Mouse (Mus musculus) intestine, postnatal 0 days (tissue): ENCODE measurements around the gene Selenbp1. TPM values are rescaled to one million over a fixed set of nuclear protein-coding genes. Genes with fewer than 3 reads are reported as not detected.

Experiments
- ATAC-seq: fragments of 200-750 bp; cut with Nextera tagmentation; 2 replicates; pipeline ENCODE4 v1.8.0; 2017; ENCODE audit warnings: mild to moderate bottlenecking, moderate TSS enrichment, moderate library complexity
- H3K27ac ChIP-seq: fragments of 300-500 bp; sonication (generic); 2 replicates; pipeline ENCODE4 v1.5.1; 2014; ENCODE audit warnings: mild to moderate bottlenecking, low read depth, low read length, moderate library complexity
- H3K27me3 ChIP-seq: fragments of 300-500 bp; sonication (generic); replicated peaks from 2 replicates; pipeline ENCODE4 v1.6.1; 2014; ENCODE audit warnings: low read length, mixed read lengths; ENCODE audit not compliant: control insufficient read depth, insufficient read depth
- H3K36me3 ChIP-seq: fragments of 300-500 bp; sonication (generic); 2 replicates; pipeline ENCODE4 v1.6.1; 2014; ENCODE audit warnings: mild to moderate bottlenecking, moderate library complexity; ENCODE audit not compliant: control insufficient read depth, insufficient read depth
- H3K4me1 ChIP-seq: fragments of 300-500 bp; sonication (generic); replicated peaks from 2 replicates; pipeline ENCODE4 v1.6.1; 2014; ENCODE audit warnings: antibody characterized with exemption, low read length, mixed read lengths; ENCODE audit not compliant: control insufficient read depth, insufficient read depth
- H3K4me2 ChIP-seq: fragments of 300-500 bp; sonication (generic); replicated peaks from 2 replicates; pipeline ENCODE4 v1.6.1; 2014; ENCODE audit warnings: low read depth, mild to moderate bottlenecking, moderate library complexity
- H3K4me3 ChIP-seq: fragments of 300-500 bp; sonication (generic); 2 replicates; pipeline ENCODE4 v1.5.1; 2014; ENCODE audit warnings: low read depth, low read length
- H3K9ac ChIP-seq: fragments of 300-500 bp; sonication (generic); 2 replicates; pipeline ENCODE4 v1.6.1; 2014; ENCODE audit warnings: mild to moderate bottlenecking, low read depth, low read length
- H3K9me3 ChIP-seq: fragments of 300-500 bp; sonication (generic); 2 replicates; pipeline ENCODE4 v1.6.1; 2016; ENCODE audit warnings: mixed run types; ENCODE audit not compliant: control insufficient read depth
- CTCF ChIP-seq: sonication (generic); IDR thresholded peaks from 2 replicates; pipeline ENCODE4 v1.5.1; 2016; ENCODE audit warnings: low read depth, mild to moderate bottlenecking, control low read depth, antibody characterized with exemption, moderate library complexity
- WGBS: fragments of 180-500 bp; shearing (Covaris S2); extraction: QIAGEN DNeasy Blood & Tissue Kit; methylation state at CpG from one replicate; pipeline ENCODE4 v1.1.7; 2014; 5-methylcytosine and 5-hydroxymethylcytosine counted together
- polyA plus RNA-seq: library from polyadenylated mRNA; unstranded; fragments of >200 nt; fragmentation: Nextera tagmentation; extraction: Ambion mirVana; gene quantifications from 2 replicates; pipeline ENCODE4 v1.2.1, GENCODE M21; 2015

Gene Selenbp1
- polyA plus RNA-seq, 1 experiment from 2014 or later: 71.6 TPM

DNA sequence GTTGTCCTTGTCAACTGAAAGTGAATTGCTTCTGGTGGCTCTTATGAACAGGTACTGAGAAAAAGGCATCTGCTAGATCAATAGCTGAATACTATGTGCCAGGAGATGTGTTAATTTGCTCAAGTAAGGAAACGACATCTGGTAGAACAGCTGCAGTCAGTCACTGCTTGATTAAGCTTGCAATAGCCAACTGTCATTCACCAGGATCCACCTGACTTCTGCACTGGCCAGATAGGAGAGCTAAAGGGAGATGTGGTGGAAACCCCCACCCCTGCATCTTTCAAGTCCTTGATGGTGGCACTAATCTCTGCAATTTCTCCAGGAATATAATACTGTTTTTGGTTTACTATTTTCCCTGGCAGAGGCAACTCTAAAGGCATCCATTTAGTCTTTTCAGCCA, 26.4 kb upstream of the Selenbp1 start:
- Histone ChIP-seq H3K9ac (no peak overlapping the region), H3K27me3 (no peaks in the 10 kb centered on the region), H3K4me2 (no peak overlapping the region), H3K36me3 (no peaks in the 10 kb centered on the region), H3K9me3 (no peaks in the 10 kb centered on the region), H3K4me3 (no peak overlapping the region), H3K4me1 (no peaks in the 10 kb centered on the region), H3K27ac (no peak overlapping the region)
- WGBS: 53% methylated on average over 1 of the region's 1 CpGs
- ATAC-seq: no peak
- no peak for TF ChIP-seq CTCF

GRCm38 (mm10) chr3:94911050-94911693, 21.7 kb upstream of the Selenbp1 start:
- WGBS: 61% methylated on average over 2 of the region's 2 CpGs
- Histone ChIP-seq H3K9ac (no peak overlapping the region), H3K4me1 (no peaks in the 10 kb centered on the region), H3K4me2 (no peak overlapping the region), H3K36me3 (no peaks in the 10 kb centered on the region), H3K9me3 (no peaks in the 10 kb centered on the region), H3K27ac (no peak overlapping the region), H3K27me3 (no peaks in the 10 kb centered on the region), H3K4me3 (no peak overlapping the region)
- ATAC-seq: no peak
- TF ChIP-seq CTCF: no peak

DNA sequence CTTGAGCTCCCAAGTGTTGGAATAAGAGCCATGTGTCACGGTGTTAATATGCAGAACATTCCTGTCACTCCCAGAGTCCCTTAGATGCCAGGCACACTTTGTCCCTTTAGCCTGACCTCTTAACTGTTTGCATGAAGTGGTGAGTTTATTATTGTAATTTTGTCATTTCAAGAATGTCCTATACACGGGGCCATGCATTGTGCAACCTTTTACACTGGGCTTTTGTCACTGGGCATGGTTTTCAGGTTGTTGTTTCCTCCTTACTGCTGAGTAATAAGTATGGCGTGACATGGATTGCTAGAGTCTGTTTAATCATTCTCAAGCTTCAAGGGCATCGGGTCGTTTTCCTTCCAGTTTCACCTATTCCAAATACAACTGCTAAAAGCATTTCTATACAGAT, 19.1 kb upstream of the Selenbp1 start:
- Histone ChIP-seq H3K27ac (peak overlapping the region; percentile 80), H3K4me2 (no peak overlapping the region), H3K27me3 (no peaks in the 10 kb centered on the region), H3K36me3 (no peaks in the 10 kb centered on the region), H3K9me3 (no peaks in the 10 kb centered on the region), H3K4me1 (no peaks in the 10 kb centered on the region), H3K9ac (no peak overlapping the region), H3K4me3 (no peak overlapping the region)
- WGBS: 26% methylated on average over 5 of the region's 5 CpGs
- TF ChIP-seq CTCF: no peak
- ATAC-seq: peak; percentile 93

DNA sequence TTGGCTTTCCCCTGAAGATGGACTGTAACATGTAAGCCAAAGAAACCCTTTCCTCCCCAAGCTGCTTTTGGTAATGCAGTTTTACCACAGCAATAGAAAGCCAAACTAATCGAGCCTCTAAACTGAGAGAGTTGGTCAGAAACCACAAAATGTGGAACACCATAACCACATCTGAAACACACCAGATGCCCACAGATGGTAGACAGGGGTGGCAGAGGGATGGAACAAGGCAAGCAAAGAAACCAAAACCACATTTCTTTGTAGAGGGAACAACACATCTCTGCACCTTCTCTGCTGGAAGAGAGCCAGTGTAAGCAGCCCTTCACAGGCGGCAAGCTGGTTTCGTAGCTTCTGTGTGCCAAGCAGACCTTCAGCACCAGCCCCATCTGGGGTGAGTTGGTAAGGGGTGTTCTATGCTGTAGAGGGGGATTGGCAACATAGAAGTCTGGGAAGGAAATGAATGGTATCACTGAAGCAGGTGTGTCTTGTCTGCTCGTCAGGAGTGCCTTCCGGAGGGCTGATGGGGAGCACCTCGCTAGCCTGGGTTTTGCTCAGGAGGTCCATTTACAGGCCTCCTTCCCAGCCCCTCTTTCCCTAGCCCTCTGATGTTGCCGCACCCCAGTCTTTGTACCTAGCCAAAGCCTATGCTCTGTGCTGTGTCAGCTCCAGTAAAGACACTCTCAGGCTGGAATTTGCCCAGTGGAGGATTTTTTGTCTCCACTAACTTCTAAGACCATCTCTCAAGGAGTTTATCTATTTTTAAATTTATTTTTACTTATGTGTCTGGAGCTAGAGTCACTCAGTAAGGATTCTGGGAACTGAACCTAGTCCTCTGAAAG, 16.7 kb upstream of the Selenbp1 start:
- no peaks in the 10 kb centered on the region for H3K36me3 ChIP-seq
- 80% methylated on average over 7 of the region's 7 CpGs for WGBS

DNA sequence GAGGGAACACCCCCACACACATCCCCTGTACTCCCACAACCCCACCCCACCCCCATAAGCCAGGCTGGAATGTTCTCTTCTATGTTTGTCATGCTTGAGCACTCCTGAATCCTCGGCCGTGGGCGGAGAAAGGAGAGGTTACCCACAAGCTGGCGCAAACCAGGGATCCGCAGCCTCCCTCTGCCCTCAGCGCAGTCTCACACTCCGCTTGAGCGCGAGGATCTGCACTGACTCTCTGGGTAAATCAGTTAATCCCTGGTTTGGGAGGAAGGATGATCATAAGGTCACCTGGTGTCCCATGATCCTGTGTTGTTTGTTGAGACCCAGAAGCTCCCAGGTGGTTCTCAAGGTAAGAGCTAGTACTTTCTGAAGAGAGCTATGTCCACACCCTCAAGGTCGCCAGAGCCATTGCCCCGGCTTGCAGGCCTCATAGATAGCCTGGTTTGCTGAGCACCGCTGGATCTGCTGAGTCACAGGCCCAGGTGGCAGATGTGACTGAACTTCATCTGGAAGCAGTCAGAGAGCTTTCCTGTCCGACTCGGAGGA, 15.0 kb upstream of the Selenbp1 start:
- H3K27ac ChIP-seq: no peak overlapping the region
- 51% methylated on average over 14 of the region's 14 CpGs for WGBS
- peak; percentile 19; the same call in 1 of the 2 replicates for ATAC-seq
- H3K4me3 ChIP-seq: no peak overlapping the region
- H3K4me2 ChIP-seq: no peak overlapping the region
- TF ChIP-seq CTCF: no peak
- no peaks in the 10 kb centered on the region for H3K36me3 ChIP-seq
- H3K27me3 ChIP-seq: no peaks in the 10 kb centered on the region
- no peaks in the 10 kb centered on the region for H3K9me3 ChIP-seq
- H3K9ac ChIP-seq: no peak overlapping the region
- peaks cover 4% of the 10 kb centered on the region; the same call in 1 of the 2 replicates for H3K4me1 ChIP-seq

More for the DNA sequence above, 16.7 kb upstream of the Selenbp1 start:
- ATAC-seq: no peak
- Histone ChIP-seq H3K9me3 (no peaks in the 10 kb centered on the region), H3K4me2 (no peak overlapping the region), H3K4me3 (no peak overlapping the region), H3K27me3 (no peaks in the 10 kb centered on the region), H3K4me1 (peaks cover 4% of the 10 kb centered on the region; the same call in 1 of the 2 replicates), H3K27ac (no peak overlapping the region), H3K9ac (no peak overlapping the region)
- TF ChIP-seq CTCF: no peak

DNA sequence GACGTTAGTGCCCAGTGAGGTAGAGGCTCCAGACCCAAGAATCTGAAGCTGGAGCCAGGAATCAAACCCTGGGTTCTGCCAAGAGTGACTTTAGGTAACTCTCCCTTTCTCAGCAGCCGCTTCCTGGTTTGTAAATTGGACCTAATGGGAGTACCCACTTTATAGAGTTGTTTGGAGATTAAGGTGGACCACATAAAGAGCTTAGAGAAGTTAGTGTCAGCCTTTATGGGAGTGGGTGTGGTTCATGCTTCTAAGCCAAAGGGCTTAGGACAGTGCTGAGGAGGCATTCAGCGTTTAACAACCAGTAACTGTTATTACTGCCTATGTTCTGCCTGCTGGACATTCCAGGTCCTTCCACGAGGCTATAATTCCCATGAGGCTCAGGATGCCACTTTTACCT, 14.0 kb upstream of the Selenbp1 start:
- 43% methylated on average over 4 of the region's 4 CpGs for WGBS
- Histone ChIP-seq H3K4me3 (no peak overlapping the region), H3K9me3 (no peaks in the 10 kb centered on the region), H3K27ac (no peak overlapping the region; the same call in 1 of the 2 replicates), H3K27me3 (no peaks in the 10 kb centered on the region), H3K9ac (no peak overlapping the region), H3K4me2 (no peak overlapping the region), H3K4me1 (peaks cover 4% of the 10 kb centered on the region; the same call in 1 of the 2 replicates), H3K36me3 (no peaks in the 10 kb centered on the region)
- ATAC-seq: peak; percentile 41; the same call in 1 of the 2 replicates
- TF ChIP-seq CTCF: no peak
